Comparison of ENCODE assay signal across 8 mouse cellular contexts in genomic region chr3:65957271-65958101, GRCm38 (mm10). TPM values are rescaled to one million over a fixed set of nuclear protein-coding genes. Genes with fewer than 3 reads are reported as not detected.
A peak's percentile ranks its signal among the peaks of the same experiment; 100 is the strongest.
DNase-seq lines count a peak whose midpoint lies in the region; ATAC-seq lines count a peak whose summit lies in the region.

No protein-coding gene starts in this region.

- WGBS in forebrain, embryonic 14.5 days: under 1% methylated on average over 77 of the region's 94 CpGs
- under 1% methylated on average over 88 of the region's 94 CpGs for WGBS in large intestine, adult 2 months
- WGBS in lung, embryonic 15.5 days: under 1% methylated on average over 86 of the region's 94 CpGs

- peak overlapping the region; percentile 99 for H3K4me3 ChIP-seq in forebrain, embryonic 14.5 days (ENCODE audit: low read depth, low read length)
- peak overlapping the region; percentile 99 for H3K4me3 ChIP-seq in lung, embryonic 15.5 days

- peak; percentile 60 for DNase-seq in ES-CJ7 (ENCODE audit: low read depth, low spot score)
- DNase-seq in forebrain, embryonic 14.5 days (ENCODE audit: low spot score): peak; percentile 75
- DNase-seq in heart, postnatal 14 days: peak; percentile 64 to 66
- DNase-seq in large intestine, adult 2 months (ENCODE audit: low read depth, low spot score): peak; percentile 63
- peak; percentile 88 for DNase-seq in thymus, postnatal 0 days (ENCODE audit: low spot score)

- peaks cover 23% of the 10 kb centered on the region for H3K4me1 ChIP-seq in forebrain, embryonic 14.5 days (ENCODE audit: control insufficient read depth, insufficient read depth, low read length)
- peaks cover 33% of the 10 kb centered on the region for H3K4me1 ChIP-seq in lung, embryonic 15.5 days

- peak overlapping the region; percentile 99 for H3K27ac ChIP-seq in forebrain, embryonic 14.5 days (ENCODE audit: low read depth, low read length)
- peak overlapping the region; percentile 100 for H3K27ac ChIP-seq in lung, embryonic 15.5 days

- H3K9ac ChIP-seq in forebrain, embryonic 14.5 days (ENCODE audit: low read length): peak overlapping the region; percentile 98
- H3K9ac ChIP-seq in lung, embryonic 15.5 days: peak overlapping the region; percentile 98

- no peaks in the 10 kb centered on the region for H3K9me3 ChIP-seq in forebrain, embryonic 14.5 days (replicated peaks; ENCODE audit: control insufficient read depth, low read length)
- H3K9me3 ChIP-seq in lung, embryonic 15.5 days: no peaks in the 10 kb centered on the region

- H3K36me3 ChIP-seq in forebrain, embryonic 14.5 days (ENCODE audit: control insufficient read depth, insufficient read depth, low read length): peaks cover 29% of the 10 kb centered on the region
- H3K36me3 ChIP-seq in lung, embryonic 15.5 days: peaks cover 24% of the 10 kb centered on the region

- H3K27me3 ChIP-seq in forebrain, embryonic 14.5 days (replicated peaks; ENCODE audit: control insufficient read depth, insufficient read depth, low read length): no peaks in the 10 kb centered on the region
- no peaks in the 10 kb centered on the region for H3K27me3 ChIP-seq in lung, embryonic 15.5 days

- intact Hi-C loops in heart, postnatal 14 days (cut with DNase I): loop anchor here (1.0 to 10.0 kb wide), 3 partner anchors 17 to 563 kb away; partner anchors contain the start of gene Ssr3

- ATAC-seq in cerebellum, adult (ENCODE audit: insufficient number of reproducible peaks, low FRiP score, low TSS enrichment): peak; percentile 47
- peak; percentile 82 for ATAC-seq in forebrain, embryonic 14.5 days
- ATAC-seq in lung, embryonic 15.5 days (ENCODE audit: borderline replicate concordance, extremely low read depth, low FRiP score, low TSS enrichment): peak; percentile 82
- peak; percentile 59 for ATAC-seq in neutrophil, adult 5-6 weeks (ENCODE audit: extremely low read depth, insufficient number of reproducible peaks, low FRiP score, poor library complexity, severe bottlenecking)

- H3K4me2 ChIP-seq in forebrain, embryonic 14.5 days (ENCODE audit: low read length): peak overlapping the region; percentile 85
- H3K4me2 ChIP-seq in lung, embryonic 15.5 days: peak overlapping the region; percentile 60

RNA-seq across cellular contexts. Expression of gene Ccnl1, which starts 0.6 kb away (rescaled TPM):
- polyA plus RNA-seq in forebrain, embryonic 14.5 days (2014; fragmentation: Nextera tagmentation; extraction: Ambion mirVana): 76.6 and 84.4 TPM in 2 replicates
- 10 to 100 TPM; 33.6 TPM for total RNA-seq in heart, postnatal 14 days (2021)
- polyA plus RNA-seq in large intestine, adult 2 months (2012; rRNA removed): 22.7 and 39.4 TPM in 2 replicates
- 106 and 116 TPM in 2 replicates for polyA plus RNA-seq in lung, embryonic 15.5 days (2015; fragmentation: Nextera tagmentation; extraction: Ambion mirVana)
- 413 and 456 TPM in 2 replicates for total RNA-seq in neutrophil, adult 5-6 weeks (2017)
- polyA plus RNA-seq in thymus, postnatal 0 days (2015; fragmentation: Nextera tagmentation; extraction: Ambion mirVana): 153 and 155 TPM in 2 replicates

Comparison
In these comparisons a context has a peak if more than half of its experiments do, and no peak if none do; other contexts are left out.
1. Peak in every context shown above with its lines: DNase-seq, ATAC-seq, H3K4me3 ChIP-seq and H3K27ac ChIP-seq.